Mouse (Mus musculus) liver, postnatal 0 days (tissue): ENCODE results near the gene Agtpbp1.

ENCODE experiments used
- CTCF ChIP-seq: sonication (generic); IDR thresholded peaks from 2 replicates; pipeline ENCODE4 v1.5.1; 2016; ENCODE audit warnings: antibody characterized with exemption, low read depth
- EP300 ChIP-seq: IDR thresholded peaks from 2 replicates; pipeline ENCODE4 v1.6.1; 2016; ENCODE audit warnings: antibody characterized with exemption, low read depth, mild to moderate bottlenecking

DNA sequence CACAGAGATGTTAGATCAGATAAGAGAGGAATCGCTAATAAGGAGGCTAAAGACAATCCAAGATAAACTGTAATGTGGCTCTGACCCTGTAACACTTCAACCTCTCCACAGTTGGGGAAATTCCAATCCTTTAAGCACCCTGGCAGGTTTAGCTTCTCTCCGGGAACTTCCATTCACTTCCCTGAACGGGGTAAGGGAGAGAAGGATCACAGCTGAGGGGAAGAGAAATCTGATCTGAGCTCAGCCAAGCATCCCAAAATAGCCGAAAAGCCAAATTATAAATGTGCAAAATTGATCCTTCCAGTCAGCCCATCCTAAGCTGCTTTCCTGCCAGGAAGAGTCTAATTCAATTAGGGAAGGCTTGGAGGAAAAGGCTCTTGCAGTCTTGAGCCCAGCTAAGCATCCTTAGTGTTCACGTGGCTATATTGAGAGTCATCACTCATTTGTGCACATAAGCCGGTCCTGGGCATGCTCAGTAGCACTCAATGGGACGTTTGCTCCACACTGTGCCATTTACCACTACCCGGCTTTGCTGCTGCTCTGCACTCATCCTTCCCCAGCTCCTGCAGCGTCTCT, 19.0 kb downstream of the Agtpbp1 start:
- TF ChIP-seq CTCF (no peak), EP300 (no peak)
